Mouse (Mus musculus): ENCODE data around the gene Peak1.
"Not testable (repeated sequence)": the region's sequence is repeated elsewhere in the genome, so short reads cannot be mapped to it uniquely, and the experiment has no call there.

Gene Peak1

DNA sequence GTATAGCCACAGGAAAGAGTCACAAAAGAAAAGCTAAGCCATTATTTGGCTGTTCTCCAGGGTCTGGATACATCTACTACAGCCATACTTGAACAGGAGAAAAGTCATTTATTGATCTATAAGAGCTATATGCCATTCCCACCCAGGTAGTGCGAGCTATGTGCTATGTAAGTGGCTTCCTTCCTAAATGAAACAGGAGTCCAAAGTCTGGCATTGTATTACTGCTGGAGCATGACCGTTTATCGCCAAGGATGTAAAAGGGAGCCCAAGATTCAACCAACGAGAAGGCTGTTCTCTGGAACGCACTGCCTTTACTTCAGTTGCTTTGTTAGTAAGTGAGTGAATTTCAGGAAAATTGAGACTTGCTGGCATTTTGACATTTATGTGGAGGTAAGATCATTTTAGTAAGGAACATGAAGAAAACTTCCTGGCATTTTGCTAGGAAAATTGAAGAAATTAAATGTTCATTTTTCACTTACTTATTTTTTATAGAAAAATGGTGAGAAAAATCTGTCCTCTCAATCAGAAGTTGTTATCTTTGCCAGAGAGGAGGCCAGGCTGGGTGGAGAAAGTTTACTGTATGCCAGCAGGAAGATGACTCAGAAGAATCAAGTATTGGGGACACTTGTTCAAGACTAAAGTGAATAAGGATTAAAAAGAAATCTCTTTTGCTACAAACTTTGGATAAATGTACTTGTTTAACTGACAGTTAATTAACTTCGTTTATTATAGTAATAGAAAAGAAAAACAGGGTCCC is 162.0 kb downstream of the Peak1 start:
- peak; percentile 19 for DNase-seq (ENCODE audit: low spot score)

DNA sequence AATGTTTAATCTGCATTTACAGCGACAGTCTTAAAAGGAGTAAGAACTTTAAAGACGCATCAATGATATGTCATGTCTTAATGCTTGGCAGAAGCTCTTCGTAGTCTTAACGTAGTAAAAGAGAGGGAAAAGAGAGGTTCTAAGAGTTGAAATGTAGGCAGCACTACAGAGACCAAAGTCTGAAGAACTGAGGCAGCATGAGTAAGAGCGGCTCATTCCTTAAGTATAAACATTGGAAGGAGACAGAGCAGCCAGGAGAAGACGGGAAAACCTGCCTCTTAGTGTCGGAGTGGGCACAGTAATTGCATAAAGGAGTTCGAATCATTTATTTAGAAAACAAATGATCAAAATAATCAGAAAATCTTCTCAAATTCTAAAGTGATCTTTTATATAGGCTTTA is 173.5 kb downstream of the Peak1 start:
- DNase-seq (ENCODE audit: low spot score), result no peak

GRCm38 (mm10) chr9:56243885-56244284 is 174.0 kb downstream of the Peak1 start:
- DNase-seq (ENCODE audit: low spot score), result no peak

DNA sequence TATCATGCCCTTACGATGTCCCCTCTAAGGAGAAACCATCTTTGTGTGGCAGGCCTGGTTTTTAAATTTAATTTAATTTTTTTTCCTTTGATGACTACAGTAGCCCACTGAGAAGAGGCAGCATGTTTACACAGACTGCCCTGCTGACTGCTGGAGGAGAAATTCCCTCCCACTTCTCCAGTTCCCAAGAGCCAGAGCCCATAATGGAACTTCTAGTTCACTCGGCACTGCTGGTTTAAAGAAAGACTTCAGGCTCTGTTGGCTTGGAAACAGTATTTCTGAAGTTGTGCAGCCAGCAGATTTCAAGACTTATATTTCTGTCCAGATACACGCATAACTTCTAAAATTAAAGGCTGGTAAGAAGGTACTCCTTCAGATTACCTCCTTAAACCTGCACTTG is 175.2 kb downstream of the Peak1 start:
- no peak for DNase-seq (ENCODE audit: low spot score)

DNA sequence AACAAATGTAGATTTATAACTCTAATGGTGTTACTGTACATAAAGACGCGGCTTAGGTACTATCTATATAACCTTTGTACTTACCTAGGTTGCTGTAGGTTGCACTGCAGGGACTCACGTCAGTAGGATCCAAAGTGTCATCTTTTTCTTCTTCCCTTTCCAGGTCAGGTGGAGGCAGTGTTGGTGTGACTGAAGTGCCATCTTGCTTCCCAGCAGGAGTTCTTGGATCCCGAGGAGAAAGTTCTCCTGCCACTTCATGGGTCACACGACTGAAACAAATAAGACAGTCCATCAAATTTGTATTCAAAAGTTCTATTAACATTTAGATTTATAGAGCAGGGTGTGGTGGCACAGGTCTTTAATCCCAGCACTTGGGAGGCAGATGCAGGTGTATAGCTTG is 176.8 kb downstream of the Peak1 start:
- no peak for DNase-seq (ENCODE audit: low spot score)

GRCm38 (mm10) chr9:56235871-56236298 is 182.0 kb downstream of the Peak1 start:
- DNase-seq (ENCODE audit: low spot score), result no peak

GRCm38 (mm10) chr9:56235281-56235680 is 182.6 kb downstream of the Peak1 start:
- DNase-seq (ENCODE audit: low spot score), result no peak

GRCm38 (mm10) chr9:56234561-56234960 is 183.3 kb downstream of the Peak1 start:
- DNase-seq (ENCODE audit: low spot score), result no peak

- DNase-seq (ENCODE audit: low spot score), result no peak
Observed at GRCm38 (mm10) chr9:56233316-56233715, 184.6 kb downstream of the Peak1 start.

- DNase-seq (ENCODE audit: low spot score), result no peak
Observed at GRCm38 (mm10) chr9:56230906-56231305, 187.0 kb downstream of the Peak1 start.

DNA sequence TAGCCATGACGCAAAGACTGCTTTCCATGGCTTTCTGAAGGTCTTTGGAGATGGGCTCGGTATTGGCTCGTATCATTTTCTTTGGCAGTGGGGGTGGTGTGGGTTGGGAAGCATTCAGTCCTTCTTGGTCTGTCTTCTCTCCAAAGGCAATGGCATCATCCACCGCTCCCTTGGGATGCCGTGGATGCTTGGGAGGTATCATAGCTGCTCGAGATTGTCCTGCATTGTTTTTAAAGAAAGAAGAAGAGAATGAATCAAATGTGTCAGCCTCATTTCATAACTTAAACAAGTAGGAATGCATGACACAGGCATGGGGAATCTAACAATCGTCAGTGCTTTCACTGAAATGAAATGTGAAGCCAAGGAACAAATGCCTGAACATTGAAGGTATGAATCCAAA is 190.2 kb downstream of the Peak1 start:
- DNase-seq (ENCODE audit: low spot score), result no peak

GRCm38 (mm10) chr9:56223429-56224051 is 194.3 kb downstream of the Peak1 start:
- DNase-seq (ENCODE audit: low spot score), result not testable (repeated sequence)

- DNase-seq (ENCODE audit: low spot score), result no peak
Observed at GRCm38 (mm10) chr9:56218860-56219259, 199.0 kb downstream of the Peak1 start.

- no peak for DNase-seq (ENCODE audit: low spot score)
Observed at GRCm38 (mm10) chr9:56218043-56218442, 199.8 kb downstream of the Peak1 start.

GRCm38 (mm10) chr9:56217386-56217785 is 200.5 kb downstream of the Peak1 start:
- DNase-seq (ENCODE audit: low spot score), result peak; percentile 37

DNA sequence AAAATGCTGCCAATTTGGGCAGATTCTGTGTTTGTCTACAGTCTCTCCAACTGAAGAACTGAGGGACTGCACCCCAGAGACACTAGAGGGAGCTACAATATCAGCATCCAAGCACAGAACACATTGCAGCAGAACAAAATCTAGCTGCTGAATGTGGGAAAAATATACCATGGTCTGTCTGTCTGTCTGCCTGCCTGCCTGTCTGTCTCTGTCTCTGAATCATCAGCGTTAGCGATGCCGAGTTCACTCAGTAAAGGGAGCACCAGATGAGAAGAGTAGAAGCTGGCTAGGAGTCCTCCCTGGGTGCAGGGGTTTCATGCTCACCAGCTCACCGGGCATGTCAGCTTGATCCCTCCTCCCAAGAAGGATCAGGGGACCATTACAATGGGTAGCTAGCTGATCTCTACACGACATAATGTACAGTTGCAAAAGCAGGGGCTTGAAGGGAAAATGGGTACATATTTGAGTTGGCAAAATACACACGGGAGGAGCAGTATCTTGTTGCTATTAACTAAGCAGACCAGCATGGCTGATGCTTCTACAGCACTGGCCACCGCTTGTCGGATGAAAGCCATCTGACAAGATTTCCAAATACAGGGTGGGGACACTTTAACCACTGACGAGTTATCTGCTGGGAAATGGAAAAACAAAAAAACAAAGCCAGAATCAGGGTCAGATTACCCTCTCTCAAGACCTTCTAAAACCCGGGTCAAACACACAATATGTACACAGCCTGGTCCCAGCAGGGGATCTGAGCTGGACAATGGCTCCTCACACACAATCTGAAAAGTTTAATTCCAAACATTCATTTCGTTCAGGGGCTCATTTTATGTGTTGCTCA is 204.2 kb downstream of the Peak1 start:
- peak; percentile 76 for DNase-seq (ENCODE audit: low spot score)

DNA sequence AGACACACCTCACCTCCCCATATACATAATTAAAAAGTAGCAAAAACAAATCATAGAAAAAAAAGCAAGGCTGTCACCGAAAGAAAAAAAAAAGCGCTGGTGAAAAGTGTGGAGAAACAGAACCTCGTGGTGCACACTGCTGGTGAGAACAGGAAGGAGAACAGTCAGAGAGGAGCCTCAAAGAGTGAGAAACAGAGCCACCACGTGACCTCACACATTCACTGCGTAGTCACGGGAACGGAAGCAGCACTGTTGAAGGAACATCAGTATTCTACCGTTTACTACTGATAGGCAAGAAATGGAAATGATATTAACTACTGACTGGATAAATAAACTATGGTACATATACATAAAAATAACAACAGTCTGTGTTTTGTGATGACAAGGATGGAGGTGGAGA is 209.1 kb downstream of the Peak1 start:
- no peak for DNase-seq (ENCODE audit: low spot score)

DNA sequence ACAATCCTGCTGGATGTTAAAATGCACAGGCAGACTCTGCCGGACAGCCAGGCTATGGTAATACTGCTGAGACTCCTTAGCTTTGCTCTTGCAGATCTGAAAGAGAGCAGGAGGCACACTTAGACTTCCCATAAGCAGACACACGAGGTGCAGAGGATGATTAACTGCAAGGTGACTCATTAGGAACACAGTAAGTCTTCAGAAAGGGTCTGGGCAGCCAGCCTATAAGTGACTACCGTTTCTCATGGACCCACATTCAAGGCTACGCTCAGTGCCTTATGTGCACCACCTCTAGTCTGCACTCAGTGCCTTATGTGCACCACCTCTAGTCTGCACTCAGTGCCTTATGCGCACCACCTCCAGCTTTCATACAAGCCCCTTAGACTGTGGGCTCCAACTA is 210.4 kb downstream of the Peak1 start:
- DNase-seq (ENCODE audit: low spot score), result no peak

GRCm38 (mm10) chr9:56207083-56207482 is 210.8 kb downstream of the Peak1 start:
- DNase-seq (ENCODE audit: low spot score), result no peak

DNA sequence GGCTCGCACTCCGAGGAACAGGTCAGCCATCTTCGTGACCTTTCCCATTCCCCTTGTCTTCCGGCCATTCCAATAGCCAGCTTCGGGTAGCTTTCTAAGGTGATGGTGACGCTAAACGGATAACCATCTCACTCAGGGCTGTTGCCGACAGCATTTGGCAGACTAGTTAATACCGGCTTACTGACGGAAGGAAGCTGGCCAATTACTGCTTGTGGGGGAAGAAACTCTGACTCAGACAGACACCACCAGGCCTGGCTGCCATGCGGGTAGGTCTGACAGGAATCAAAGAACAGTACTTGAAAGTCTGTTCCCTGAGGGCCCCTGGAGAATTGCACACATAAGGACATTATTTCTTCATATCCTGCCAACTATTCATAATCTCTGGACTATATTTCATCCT is 212.5 kb downstream of the Peak1 start:
- DNase-seq (ENCODE audit: low spot score), result no peak

GRCm38 (mm10) chr9:56204316-56204715 is 213.6 kb downstream of the Peak1 start:
- DNase-seq (ENCODE audit: low spot score), result no peak

GRCm38 (mm10) chr9:56200645-56201314 is 217.1 kb downstream of the Peak1 start:
- DNase-seq (ENCODE audit: low spot score), result peak; percentile 68

Measured in adipocyte (in vitro differentiated cells).